Mouse (Mus musculus) granulocyte monocyte progenitor cell, adult 5-6 weeks (primary cell): ENCODE results near the gene Sec31a. TPM values are rescaled to one million over a fixed set of nuclear protein-coding genes. Genes with fewer than 3 reads are reported as not detected.

Experiments
- total RNA-seq, 2 experiments: library from RNA; stranded (forward) in 1 of 2; stranded (reverse) in 1 of 2; fragments of 200-712, 200-1000 nt in 1 of 2; fragments of >200 nt in 1 of 2; fragmentation: Nextera tagmentation in 1 of 2; gene quantifications; 2 replicates each; pipeline ENCODE4 v1.2.3; 2014 to 2017

Sec31a gene
- total RNA-seq, 2 experiments from 2014 or later = 109 to 188 TPM

Other genes starting within 250 kb of the Sec31a start
- 26.2 and 27.7 TPM in 2 replicates for gene Lin54, start 84.4 kb upstream of the Sec31a start, total RNA-seq (2014; fragmentation: Nextera tagmentation)
- 26.6 and 31.6 TPM in 2 replicates for gene Lin54, start 84.4 kb upstream of the Sec31a start, total RNA-seq (2017)
- 72.0 and 81.7 TPM in 2 replicates for gene Cops4, start 102.1 kb upstream of the Sec31a start, total RNA-seq (2014; fragmentation: Nextera tagmentation)
- gene Cops4, start 102.1 kb upstream of the Sec31a start, total RNA-seq (2017) = 147 and 155 TPM in 2 replicates
- 5,016 and 5,973 TPM in 2 replicates for gene Plac8, start 156.0 kb upstream of the Sec31a start, total RNA-seq (2014; fragmentation: Nextera tagmentation)
- 4,049 and 4,633 TPM in 2 replicates for gene Plac8, start 156.0 kb upstream of the Sec31a start, total RNA-seq (2017)